Mouse (Mus musculus): ENCODE results near the gene Tmem210. TPM values are rescaled to one million over a fixed set of nuclear protein-coding genes. Genes with fewer than 3 reads are reported as not detected.

The Tmem210 gene
- total and polyA plus RNA-seq, 3 experiments = not detected

- Histone ChIP-seq H3K27me3 (ENCODE audit: control insufficient read depth in 1 of 2, insufficient read depth in 2 of 2, low read length in 2 of 2) (peaks cover 0 to 2% of the 10 kb centered on the region in 2 experiments; a peak in 1 of 4 replicates), H3K4me3 (ENCODE audit: control insufficient read depth in 1 of 2, insufficient read depth in 1 of 2, low read depth in 2 of 2, low read length in 2 of 2) (no peak overlapping the region), H3K9ac (ENCODE audit: control insufficient read depth, low read depth, low read length, poor library complexity, severe bottlenecking) (no peak overlapping the region), H3K79me2 (ENCODE audit: control insufficient read depth, insufficient read depth, low read length, poor library complexity) (no peaks in the 10 kb centered on the region), H3K9me3 (replicated peaks; ENCODE audit: insufficient read depth, low read length) (no peaks in the 10 kb centered on the region), H3K4me1 (ENCODE audit: control insufficient read depth in 1 of 2, insufficient read depth in 2 of 2, low read length in 2 of 2) (peaks cover 0 to 8% of the 10 kb centered on the region in 2 experiments; a peak in 2 of 4 replicates), H3K36me3 (ENCODE audit: control insufficient read depth in 1 of 2, insufficient read depth in 2 of 2, low read length in 2 of 2) (peaks cover 0 to 3% of the 10 kb centered on the region in 2 experiments; a peak in 1 of 4 replicates), H3K27ac (ENCODE audit: control insufficient read depth, low read depth, low read length) (no peak overlapping the region)
- no peak for DNase-seq (ENCODE audit: low read depth, low spot score)
- no peak for TF ChIP-seq UBTF (IDR thresholded peaks at IDR 0.05; ENCODE audit: borderline replicate concordance, insufficient read depth, low read depth, low read length)
- TF ChIP-seq ZC3H11A (IDR thresholded peaks at IDR 0.05; ENCODE audit: low read depth, low read length) = no peak
- TF ChIP-seq TAL1 (IDR thresholded peaks at IDR 0.05; ENCODE audit: low read length) = no peak
- no peak for TF ChIP-seq ETS1 (IDR thresholded peaks at IDR 0.05; ENCODE audit: low read depth, low read length)
- TF ChIP-seq USF2 (IDR thresholded peaks at IDR 0.05; ENCODE audit: borderline replicate concordance in 1 of 2, insufficient read depth in 1 of 2, low read depth in 1 of 2, low read length in 2 of 2) = no peak
- TF ChIP-seq CHD2 (IDR thresholded peaks at IDR 0.05; ENCODE audit: low read length) = no peak
Observed at GRCm38 (mm10) chr2:25304657-25305541, 17.0 kb downstream of the Tmem210 start.

DNA sequence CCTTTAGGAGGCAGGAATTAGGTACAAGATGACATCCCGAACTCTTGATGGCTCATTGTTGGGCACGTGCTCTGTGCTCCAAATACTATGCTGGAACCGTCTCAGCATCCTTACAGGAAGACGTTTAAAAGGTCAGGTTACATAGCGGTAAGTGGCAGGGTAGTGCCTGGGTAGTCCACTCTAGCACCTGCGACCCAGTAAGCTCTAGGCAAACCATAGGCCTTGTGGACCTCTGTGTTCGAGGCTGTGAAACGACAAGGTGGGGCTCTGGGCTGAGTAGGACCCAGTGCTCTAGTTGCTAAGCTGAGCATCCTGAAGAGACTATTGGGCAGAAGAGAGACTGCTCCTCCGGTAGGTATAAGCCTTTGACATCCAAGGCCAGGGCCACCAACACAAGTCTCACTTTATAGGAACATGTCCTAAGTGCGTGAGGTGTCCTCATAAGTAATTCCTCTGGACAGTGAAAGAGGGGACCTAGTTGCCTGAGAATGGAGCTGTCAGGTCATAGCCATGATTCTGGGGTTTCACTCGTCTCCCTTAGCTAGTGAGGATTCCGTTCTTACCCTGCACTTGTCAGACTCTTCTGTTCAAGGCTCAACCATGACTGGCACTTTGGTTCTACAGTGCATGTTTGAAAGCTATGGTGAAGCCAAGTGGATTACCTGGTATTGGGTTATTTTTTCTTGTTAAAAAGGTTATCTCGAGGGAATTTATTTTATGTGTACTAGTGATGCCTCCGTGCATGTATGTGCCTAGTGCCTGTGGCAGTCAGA lies 17.8 kb downstream of the Tmem210 start:
- Histone ChIP-seq H3K9ac (ENCODE audit: control insufficient read depth, low read depth, low read length, poor library complexity, severe bottlenecking) (no peak overlapping the region), H3K4me1 (ENCODE audit: control insufficient read depth in 1 of 2, insufficient read depth in 2 of 2, low read length in 2 of 2) (peaks cover 0 to 8% of the 10 kb centered on the region in 2 experiments; a peak in 2 of 4 replicates), H3K27ac (ENCODE audit: control insufficient read depth, low read depth, low read length) (no peak overlapping the region), H3K79me2 (ENCODE audit: control insufficient read depth, insufficient read depth, low read length, poor library complexity) (no peaks in the 10 kb centered on the region), H3K36me3 (ENCODE audit: control insufficient read depth in 1 of 2, insufficient read depth in 2 of 2, low read length in 2 of 2) (peaks cover 0 to 3% of the 10 kb centered on the region in 2 experiments; a peak in 1 of 4 replicates), H3K9me3 (replicated peaks; ENCODE audit: insufficient read depth, low read length) (no peaks in the 10 kb centered on the region), H3K27me3 (ENCODE audit: control insufficient read depth in 1 of 2, insufficient read depth in 2 of 2, low read length in 2 of 2) (peaks cover 0 to 2% of the 10 kb centered on the region in 2 experiments; a peak in 1 of 4 replicates), H3K4me3 (ENCODE audit: control insufficient read depth in 1 of 2, insufficient read depth in 1 of 2, low read depth in 2 of 2, low read length in 2 of 2) (no peak overlapping the region)
- no peak for TF ChIP-seq SMC3 (IDR thresholded peaks at IDR 0.05; ENCODE audit: low read depth, low read length)
- no peak for TF ChIP-seq CTCF (IDR thresholded peaks at IDR 0.05 in 2 of 3, conservative IDR thresholded peaks at IDR 0.05 in 1 of 3; ENCODE audit: control insufficient read depth in 1 of 3, insufficient read depth in 1 of 3, low read depth in 2 of 3, low read length in 3 of 3, poor library complexity in 1 of 3, severe bottlenecking in 1 of 3)
- TF ChIP-seq GATA1 (IDR thresholded peaks at IDR 0.05; ENCODE audit: low read depth, low read length) = no peak
- no peak for TF ChIP-seq MYC (IDR thresholded peaks at IDR 0.05; ENCODE audit: low read depth, low read length)
- no peak for TF ChIP-seq ELF1 (IDR thresholded peaks at IDR 0.05; ENCODE audit: low read depth, low read length)
- TF ChIP-seq MAZ (IDR thresholded peaks at IDR 0.05; ENCODE audit: low read depth, low read length) = no peak
- no peak for TF ChIP-seq TBP (IDR thresholded peaks at IDR 0.05; ENCODE audit: low read depth, low read length)
- no peak for TF ChIP-seq RAD21 (IDR thresholded peaks at IDR 0.05; ENCODE audit: low read depth, low read length)
- no peak for TF ChIP-seq UBTF (IDR thresholded peaks at IDR 0.05; ENCODE audit: borderline replicate concordance, insufficient read depth, low read depth, low read length)
- no peak for TF ChIP-seq USF1 (IDR thresholded peaks at IDR 0.05; ENCODE audit: low read depth, low read length)
- no peak for TF ChIP-seq SIN3A (IDR thresholded peaks at IDR 0.05; ENCODE audit: low read length)
- DNase-seq (ENCODE audit: low read depth, low spot score) = no peak

Measured in MEL (cell line).